Comparison of ENCODE assay signal across 8 mouse cellular contexts in genomic region chr4:156202462-156202893, GRCm38 (mm10). TPM values are rescaled to one million over a fixed set of nuclear protein-coding genes. Genes with fewer than 3 reads are reported as not detected.
DNase-seq lines count a peak whose midpoint lies in the region; ATAC-seq lines count a peak whose summit lies in the region.

No protein-coding gene starts in this region.

- peak overlapping the region; percentile 97 for H3K4me2 ChIP-seq in heart, embryonic 12.5 days
- peak overlapping the region; percentile 89 for H3K4me2 ChIP-seq in liver, embryonic 12.5 days
- H3K4me2 ChIP-seq in stomach, embryonic 14.5 days (replicated peaks; ENCODE audit: low read depth, low read length) = peak overlapping the region; percentile 93

- WGBS in heart, embryonic 12.5 days = 8% methylated on average over 12 of the region's 12 CpGs
- WGBS in liver, embryonic 12.5 days (ENCODE audit: insufficient replicate concordance) = 14% methylated on average over 12 of the region's 12 CpGs
- WGBS in stomach, embryonic 14.5 days = 35% methylated on average over 12 of the region's 12 CpGs

- H3K9me3 ChIP-seq in heart, embryonic 12.5 days (replicated peaks) = no peaks in the 10 kb centered on the region
- no peaks in the 10 kb centered on the region for H3K9me3 ChIP-seq in liver, embryonic 12.5 days (replicated peaks)
- H3K9me3 ChIP-seq in stomach, embryonic 14.5 days (ENCODE audit: control insufficient read depth, low read depth, low read length) = no peaks in the 10 kb centered on the region

- DNase-seq in 416B (ENCODE audit: low read depth) (peak; percentile 24), MN1 (ENCODE audit: low spot score) (peak; percentile 79)
- no peak for DNase-seq in testis, postnatal 14 days (ENCODE audit: low spot score)
- no peak for DNase-seq in left cerebral cortex, adult 11 months (ENCODE audit: low spot score)
- DNase-seq in cerebellum, adult 18-20 months = no peak

- peak overlapping the region; percentile 60 for H3K4me3 ChIP-seq in heart, embryonic 12.5 days
- peak overlapping the region; percentile 59 for H3K4me3 ChIP-seq in liver, embryonic 12.5 days
- H3K4me3 ChIP-seq in stomach, embryonic 14.5 days (ENCODE audit: low read depth, low read length) = peak overlapping the region; percentile 54

- H3K36me3 ChIP-seq in heart, embryonic 12.5 days = no peaks in the 10 kb centered on the region
- no peaks in the 10 kb centered on the region for H3K36me3 ChIP-seq in liver, embryonic 12.5 days
- H3K36me3 ChIP-seq in stomach, embryonic 14.5 days (ENCODE audit: control insufficient read depth, insufficient read depth, low read length) = no peaks in the 10 kb centered on the region

- H3K9ac ChIP-seq in heart, embryonic 12.5 days = peak overlapping the region; percentile 71
- H3K9ac ChIP-seq in liver, embryonic 12.5 days = peak overlapping the region; percentile 71
- peak overlapping the region; percentile 58; the same call in 1 of the 2 replicates for H3K9ac ChIP-seq in stomach, embryonic 14.5 days (replicated peaks; ENCODE audit: low read depth, low read length)

- peak overlapping the region; percentile 54; the same call in 1 of the 2 replicates for H3K27ac ChIP-seq in heart, embryonic 12.5 days (ENCODE audit: poor library complexity, severe bottlenecking)
- H3K27ac ChIP-seq in liver, embryonic 12.5 days = peak overlapping the region; percentile 83
- H3K27ac ChIP-seq in stomach, embryonic 14.5 days (ENCODE audit: low read length) = no peak overlapping the region; the same call in 1 of the 2 replicates

- peaks cover 28% of the 10 kb centered on the region for H3K4me1 ChIP-seq in heart, embryonic 12.5 days (replicated peaks)
- H3K4me1 ChIP-seq in liver, embryonic 12.5 days = peaks cover 51% of the 10 kb centered on the region
- peaks cover 10% of the 10 kb centered on the region; the same call in 1 of the 2 replicates for H3K4me1 ChIP-seq in stomach, embryonic 14.5 days (ENCODE audit: control insufficient read depth, insufficient read depth, low read length)

- peaks cover 4% of the 10 kb centered on the region; the same call in 1 of the 2 replicates for H3K27me3 ChIP-seq in heart, embryonic 12.5 days (replicated peaks)
- H3K27me3 ChIP-seq in liver, embryonic 12.5 days (replicated peaks) = peaks cover 56% of the 10 kb centered on the region
- H3K27me3 ChIP-seq in stomach, embryonic 14.5 days (ENCODE audit: control insufficient read depth, insufficient read depth, low read length) = no peaks in the 10 kb centered on the region; the same call in 1 of the 2 replicates

- peak; percentile 59 for ATAC-seq in heart, embryonic 12.5 days (ENCODE audit: insufficient number of reproducible peaks, low FRiP score)
- peak; percentile 80 for ATAC-seq in liver, embryonic 12.5 days
- ATAC-seq in stomach, embryonic 14.5 days (ENCODE audit: insufficient number of reproducible peaks, insufficient read depth, low FRiP score, low read depth) = no peak

RNA-seq across cellular contexts. Expression of gene AW011738, which starts 0.6 kb away (rescaled TPM):
- 3.4 and 4.3 TPM in 2 replicates for polyA plus RNA-seq in heart, embryonic 12.5 days (2016; fragmentation: Nextera tagmentation; extraction: Ambion mirVana)
- polyA plus RNA-seq in liver, embryonic 12.5 days (2016; fragmentation: Nextera tagmentation; extraction: Ambion mirVana) = 1.3 and 1.4 TPM in 2 replicates
- polyA plus RNA-seq in stomach, embryonic 14.5 days (2014; fragmentation: Nextera tagmentation; extraction: Ambion mirVana) = 0.41 and 0.82 TPM in 2 replicates

RNA-seq across cellular contexts. Expression of gene Isg15, which starts 1.9 kb away (rescaled TPM):
- polyA plus RNA-seq in heart, embryonic 12.5 days (2016; fragmentation: Nextera tagmentation; extraction: Ambion mirVana) = 1.8 and 2.8 TPM in 2 replicates
- polyA plus RNA-seq in liver, embryonic 12.5 days (2016; fragmentation: Nextera tagmentation; extraction: Ambion mirVana) = 2.6 and 3.2 TPM in 2 replicates
- polyA plus RNA-seq in stomach, embryonic 14.5 days (2014; fragmentation: Nextera tagmentation; extraction: Ambion mirVana) = 0.48 and 1.3 TPM in 2 replicates

RNA-seq across cellular contexts. Expression of gene Agrn, which starts 5.2 kb away (rescaled TPM):
- 69.5 and 81.5 TPM in 2 replicates for polyA plus RNA-seq in heart, embryonic 12.5 days (2016; fragmentation: Nextera tagmentation; extraction: Ambion mirVana)
- 16.1 and 17.8 TPM in 2 replicates for polyA plus RNA-seq in liver, embryonic 12.5 days (2016; fragmentation: Nextera tagmentation; extraction: Ambion mirVana)
- 83.0 and 84.1 TPM in 2 replicates for polyA plus RNA-seq in stomach, embryonic 14.5 days (2014; fragmentation: Nextera tagmentation; extraction: Ambion mirVana)

RNA-seq across cellular contexts. Expression of gene Perm1, which starts 13.2 kb away (rescaled TPM):
- polyA plus RNA-seq in heart, embryonic 12.5 days (2016; fragmentation: Nextera tagmentation; extraction: Ambion mirVana) = 1.3 and 1.6 TPM in 2 replicates
- 0.12 TPM in 2 replicates for polyA plus RNA-seq in liver, embryonic 12.5 days (2016; fragmentation: Nextera tagmentation; extraction: Ambion mirVana)
- 0.55 and 1.3 TPM in 2 replicates for polyA plus RNA-seq in stomach, embryonic 14.5 days (2014; fragmentation: Nextera tagmentation; extraction: Ambion mirVana)

RNA-seq across cellular contexts. Expression of gene Plekhn1, which starts 32.2 kb away (rescaled TPM):
- 18.0 and 18.2 TPM in 2 replicates for polyA plus RNA-seq in heart, embryonic 12.5 days (2016; fragmentation: Nextera tagmentation; extraction: Ambion mirVana)
- 7.2 TPM in 2 replicates for polyA plus RNA-seq in liver, embryonic 12.5 days (2016; fragmentation: Nextera tagmentation; extraction: Ambion mirVana)
- 21.2 and 22.8 TPM in 2 replicates for polyA plus RNA-seq in stomach, embryonic 14.5 days (2014; fragmentation: Nextera tagmentation; extraction: Ambion mirVana)

Comparison
In these comparisons a context has a peak if more than half of its experiments do, and no peak if none do; other contexts are left out.
1. DNase-seq: peak in 416B (single experiment) and MN1 (single experiment); none in testis, postnatal 14 days (single experiment), left cerebral cortex, adult 11 months (single experiment) and cerebellum, adult 18-20 months (0 of 2).
2. Peak in every context shown above with its lines, with median percentiles within 50 percentile points of each other: H3K4me2 ChIP-seq, H3K4me3 ChIP-seq and H3K9ac ChIP-seq.